ENCODE assay signal across 14 mouse cellular contexts in genomic region chr5:49876240-49876639, GRCm38 (mm10).
DNase-seq lines count a peak whose midpoint lies in the region; ATAC-seq and TF ChIP-seq lines count a peak whose summit lies in the region.
"Had no signal": no experiment of that assay in that cellular context is flagged by ENCODE, and none has a peak within 500 bp of the region (broad histone marks: within the 10 kb centered on the region; RNA-seq: fewer than 3 reads in every experiment).

No protein-coding gene starts in this region.

- no peak overlapping the region for H3K9ac ChIP-seq in liver, postnatal 0 days (replicated peaks)
- H3K9ac ChIP-seq in hindbrain, embryonic 15.5 days, result no peak overlapping the region
- no peak overlapping the region for H3K9ac ChIP-seq in midbrain, embryonic 14.5 days (replicated peaks; ENCODE audit: low read length)

- no peak overlapping the region for H3K27ac ChIP-seq in liver, postnatal 0 days (ENCODE audit: low read depth)
- H3K27ac ChIP-seq in hindbrain, embryonic 15.5 days (replicated peaks), result no peak overlapping the region
- H3K27ac ChIP-seq in midbrain, embryonic 14.5 days (replicated peaks; ENCODE audit: low read depth, low read length), result no peak overlapping the region
- H3K27ac ChIP-seq: left cerebral cortex, adult 2 months had no signal

- DNase-seq in liver, result peak; percentile 3
- no peak for DNase-seq in liver, postnatal 0 days
- peak; percentile 21 for DNase-seq in c-Kit-negative CD71-positive TER-119-positive erythroid progenitor cells, embryonic 14.5 days (ENCODE audit: low read depth, low spot score)
- peak; percentile 5 for DNase-seq in midbrain, embryonic 14.5 days
- no peak for DNase-seq in right cerebral cortex, postnatal 25 days
- no peak for DNase-seq in spleen, adult 12 weeks (ENCODE audit: low spot score)
- no peak for DNase-seq in thymus, postnatal 10 days (ENCODE audit: low spot score in 2 of 2)
- DNase-seq: adrenal gland, postnatal 25 days; cerebellum, adult 9-11 months; kidney, postnatal 14 days had no signal

- no peak for ATAC-seq in liver, postnatal 0 days
- ATAC-seq in hindbrain, embryonic 15.5 days (ENCODE audit: low FRiP score, low read depth), result peak; percentile 38
- ATAC-seq in midbrain, embryonic 14.5 days (ENCODE audit: low FRiP score, low TSS enrichment), result no peak
- ATAC-seq: inflammation-experienced regulatory T-cells, adult 6 months had no signal

- 22% methylated on average over 1 of the region's 1 CpGs for WGBS in liver, postnatal 0 days (ENCODE audit: insufficient replicate concordance)
- 0% methylated on average over 1 of the region's 1 CpGs for WGBS in hindbrain, embryonic 15.5 days
- 9% methylated on average over 1 of the region's 1 CpGs for WGBS in midbrain, embryonic 14.5 days

- no peak overlapping the region for H3K4me2 ChIP-seq in liver, postnatal 0 days (ENCODE audit: low read depth, low read length)
- H3K4me2 ChIP-seq in hindbrain, embryonic 15.5 days, result no peak overlapping the region
- H3K4me2 ChIP-seq in midbrain, embryonic 14.5 days (ENCODE audit: low read length), result no peak overlapping the region

- no peaks in the 10 kb centered on the region for H3K9me3 ChIP-seq in liver, postnatal 0 days (ENCODE audit: low read length)
- H3K9me3 ChIP-seq in hindbrain, embryonic 15.5 days, result no peaks in the 10 kb centered on the region
- H3K9me3 ChIP-seq in midbrain, embryonic 14.5 days (ENCODE audit: control insufficient read depth, low read length), result no peaks in the 10 kb centered on the region

- no peak overlapping the region for H3K4me3 ChIP-seq in liver, postnatal 0 days (ENCODE audit: low read depth, low read length)
- H3K4me3 ChIP-seq in hindbrain, embryonic 15.5 days, result no peak overlapping the region
- H3K4me3 ChIP-seq in midbrain, embryonic 14.5 days (replicated peaks; ENCODE audit: low read depth, low read length), result no peak overlapping the region
- H3K4me3 ChIP-seq: left cerebral cortex, adult 2 months had no signal

- no peaks in the 10 kb centered on the region for H3K36me3 ChIP-seq in liver, postnatal 0 days (replicated peaks; ENCODE audit: insufficient read depth, low read length)
- H3K36me3 ChIP-seq in hindbrain, embryonic 15.5 days, result no peaks in the 10 kb centered on the region
- no peaks in the 10 kb centered on the region for H3K36me3 ChIP-seq in midbrain, embryonic 14.5 days (ENCODE audit: control insufficient read depth, insufficient read depth, low read length)

- no peak for TF ChIP-seq EP300 in liver, postnatal 0 days (IDR thresholded peaks at IDR 0.05; ENCODE audit: low read depth)

- no peaks in the 10 kb centered on the region for H3K4me1 ChIP-seq in liver, postnatal 0 days (ENCODE audit: insufficient read depth)
- no peaks in the 10 kb centered on the region for H3K4me1 ChIP-seq in hindbrain, embryonic 15.5 days (replicated peaks)
- H3K4me1 ChIP-seq in midbrain, embryonic 14.5 days (ENCODE audit: control insufficient read depth, insufficient read depth, low read length), result no peaks in the 10 kb centered on the region

- H3K27me3 ChIP-seq in liver, postnatal 0 days (ENCODE audit: insufficient read depth, low read length), result no peaks in the 10 kb centered on the region
- H3K27me3 ChIP-seq in hindbrain, embryonic 15.5 days, result no peaks in the 10 kb centered on the region
- H3K27me3 ChIP-seq in midbrain, embryonic 14.5 days (ENCODE audit: control insufficient read depth, insufficient read depth, low read length), result no peaks in the 10 kb centered on the region
- H3K27me3 ChIP-seq: CH12.LX had no signal

- TF ChIP-seq CTCF in liver, postnatal 0 days (IDR thresholded peaks at IDR 0.05; ENCODE audit: low read depth), result no peak

Comparison
In these comparisons a context has a peak if more than half of its experiments do, and no peak if none do; other contexts are left out.
1. DNase-seq: peak in liver (single experiment), c-Kit-negative CD71-positive TER-119-positive erythroid progenitor cells, embryonic 14.5 days (single experiment) and midbrain, embryonic 14.5 days (single experiment); none in liver, postnatal 0 days (single experiment), right cerebral cortex, postnatal 25 days (single experiment), spleen, adult 12 weeks (single experiment) and thymus, postnatal 10 days (0 of 2).